Mouse (Mus musculus) right cerebral cortex, adult 2 months (tissue): ENCODE measurements around the gene Zfp617.
"Not testable (repeated sequence)": the region's sequence is repeated elsewhere in the genome, so short reads cannot be mapped to it uniquely, and the experiment has no call there.

Experiments used
- DNase-seq, 2 experiments: peaks; one replicate each; pipeline ENCODE4 v3.0.0; 2021 to 2022; ENCODE audit warnings: low spot score in 2 of 2

Zfp617 gene

DNA sequence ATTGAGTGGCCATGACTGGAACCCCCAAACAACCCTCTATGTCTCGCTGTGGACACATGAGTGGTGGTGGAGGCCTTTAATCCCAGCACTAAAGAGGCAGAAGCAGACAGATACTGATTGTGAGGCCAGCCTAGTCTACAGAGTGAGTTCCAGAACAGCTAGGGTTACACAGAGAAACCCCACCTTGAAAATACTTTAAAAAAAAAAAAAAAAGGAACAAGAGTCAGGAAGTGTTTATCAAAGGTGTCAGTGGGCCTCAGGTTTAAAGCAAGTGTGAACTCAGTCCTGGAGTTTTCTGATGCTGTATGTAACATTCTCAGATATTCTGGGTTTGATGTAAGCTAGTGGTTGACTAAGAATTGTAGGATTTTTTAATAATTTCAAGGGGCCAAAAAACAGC lies 44.1 kb downstream of the Zfp617 start:
- DNase-seq = no peak

DNA sequence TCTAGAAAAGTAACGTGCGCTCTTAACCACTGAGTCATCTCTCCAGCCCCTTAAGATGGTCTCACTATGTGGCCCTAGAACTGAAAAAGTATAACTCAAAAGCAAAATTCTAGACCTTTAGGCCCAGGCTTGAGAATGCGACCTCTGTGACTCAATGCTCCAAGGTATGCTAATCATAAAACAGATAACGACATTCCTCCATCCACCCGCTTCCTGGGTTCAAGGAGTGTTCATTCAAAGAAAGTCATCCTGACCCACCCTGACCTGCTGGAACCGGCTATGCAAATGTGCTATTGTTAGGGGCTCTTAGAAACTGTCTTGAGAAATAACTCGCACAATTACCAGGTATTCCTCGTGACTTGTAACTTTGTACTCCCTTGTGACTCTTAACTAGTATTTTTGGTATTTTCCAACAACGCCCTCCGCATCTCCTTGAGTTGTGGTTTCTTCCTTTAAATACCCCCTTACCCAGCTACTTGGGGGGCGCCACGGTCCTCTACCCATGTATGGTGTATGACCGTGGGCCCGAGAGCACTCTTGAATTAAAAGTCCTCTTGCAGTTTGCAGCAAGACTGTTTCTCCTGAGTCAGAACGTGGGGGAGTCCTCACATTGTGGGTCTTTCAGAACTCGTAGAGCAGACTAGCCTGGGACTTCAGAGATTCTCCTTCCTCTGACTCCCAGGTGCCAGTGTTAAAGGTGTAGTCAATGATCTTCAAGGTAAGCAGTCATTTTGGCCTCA lies 44.7 kb downstream of the Zfp617 start:
- DNase-seq = not testable (repeated sequence)

DNA sequence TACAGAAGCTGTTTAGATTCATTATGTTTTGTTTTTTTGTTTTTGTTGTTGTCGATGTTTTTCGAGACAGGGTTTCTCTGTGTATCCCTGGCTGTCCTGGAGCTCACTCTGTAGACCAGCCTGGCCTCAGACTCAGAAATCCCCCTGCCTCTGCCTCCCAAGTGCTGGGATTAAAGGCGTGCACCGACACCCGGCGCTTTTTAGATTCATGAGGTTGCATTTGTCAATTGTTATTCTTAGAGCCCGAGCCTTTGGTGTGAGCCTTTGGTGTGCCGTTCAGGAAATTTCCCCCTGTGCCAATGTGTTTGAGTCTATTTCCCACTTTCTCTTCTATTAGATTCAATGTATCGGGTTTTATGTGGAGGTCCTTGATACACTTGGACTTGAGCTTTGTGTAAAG lies 46.2 kb downstream of the Zfp617 start:
- DNase-seq = no peak

DNA sequence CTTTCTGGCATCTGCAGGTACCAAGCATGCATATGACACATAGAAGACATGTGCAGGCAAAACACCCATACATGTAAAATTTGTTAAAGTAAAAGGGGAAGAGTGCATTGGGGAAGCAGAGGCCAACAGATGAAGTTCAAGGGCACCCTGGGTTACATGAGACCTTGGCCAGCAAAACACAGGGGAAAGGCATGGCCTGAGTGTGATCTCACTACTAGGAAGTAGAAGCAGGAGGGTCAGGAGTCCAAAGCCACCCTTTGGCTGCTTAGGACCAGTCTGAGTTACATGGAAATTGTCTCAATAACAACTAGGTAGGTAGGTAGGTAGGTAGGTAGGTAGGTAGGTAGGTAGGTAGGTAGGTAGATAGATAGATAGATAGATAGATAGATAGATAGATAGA lies 52.0 kb downstream of the Zfp617 start:
- no peak for DNase-seq

DNA sequence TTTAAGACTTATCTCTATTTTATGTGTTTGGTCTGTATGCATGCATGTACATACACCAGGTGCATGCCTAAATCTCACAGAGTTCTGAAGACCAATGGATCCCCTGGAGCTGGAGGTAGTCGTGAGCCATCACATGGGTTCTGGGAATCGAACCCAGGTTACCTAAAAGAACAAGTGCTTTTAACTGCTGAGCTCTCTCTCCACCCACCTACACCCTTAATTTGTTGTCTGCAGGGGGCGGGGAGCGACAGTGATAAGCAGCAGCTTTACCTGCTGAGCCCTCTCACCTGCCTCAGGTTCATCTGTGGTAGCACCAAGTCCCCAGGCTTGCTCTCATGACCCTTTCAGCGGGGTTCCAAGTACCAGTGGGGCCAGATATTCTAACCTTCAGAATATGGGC lies 53.4 kb downstream of the Zfp617 start:
- DNase-seq = no peak

DNA sequence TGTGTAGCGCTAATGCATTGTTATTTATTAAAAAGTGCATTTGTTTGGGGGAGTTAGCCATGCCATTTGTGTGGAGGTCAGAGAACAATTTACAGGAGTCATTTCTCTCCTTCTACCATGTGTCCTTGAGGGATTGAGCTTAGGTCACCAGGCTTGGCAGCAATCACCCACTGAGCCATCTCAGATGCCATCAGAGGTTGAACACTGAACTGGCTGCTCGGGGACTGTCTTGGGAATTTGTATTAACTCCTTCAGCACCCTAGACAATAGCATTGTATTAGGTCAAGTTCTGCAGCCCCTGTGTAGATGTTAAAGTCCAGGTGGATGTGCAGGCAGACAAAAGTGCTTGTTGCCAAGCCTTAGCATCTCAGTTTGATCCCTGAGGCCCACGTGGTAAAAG lies 55.6 kb downstream of the Zfp617 start:
- no peak for DNase-seq

DNA sequence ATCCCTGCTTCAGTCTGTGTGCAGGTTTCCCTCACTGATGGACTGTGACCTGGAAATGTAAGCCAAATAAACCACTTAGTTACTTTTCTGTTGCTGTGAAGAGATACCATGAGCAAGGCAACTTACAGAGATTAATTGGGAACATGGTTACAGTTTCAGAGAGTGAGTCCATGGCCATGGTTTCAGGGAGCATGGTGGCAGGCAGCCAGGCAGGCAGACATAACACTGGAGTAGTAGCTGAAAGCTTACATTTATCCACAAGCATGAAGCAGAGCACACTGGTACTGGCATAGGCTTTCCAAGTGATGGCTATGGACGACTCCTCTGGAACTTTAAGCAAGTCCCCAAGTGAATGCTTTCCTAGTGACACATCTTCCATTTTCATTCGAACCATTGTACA lies 56.7 kb downstream of the Zfp617 start:
- DNase-seq = no peak

DNA sequence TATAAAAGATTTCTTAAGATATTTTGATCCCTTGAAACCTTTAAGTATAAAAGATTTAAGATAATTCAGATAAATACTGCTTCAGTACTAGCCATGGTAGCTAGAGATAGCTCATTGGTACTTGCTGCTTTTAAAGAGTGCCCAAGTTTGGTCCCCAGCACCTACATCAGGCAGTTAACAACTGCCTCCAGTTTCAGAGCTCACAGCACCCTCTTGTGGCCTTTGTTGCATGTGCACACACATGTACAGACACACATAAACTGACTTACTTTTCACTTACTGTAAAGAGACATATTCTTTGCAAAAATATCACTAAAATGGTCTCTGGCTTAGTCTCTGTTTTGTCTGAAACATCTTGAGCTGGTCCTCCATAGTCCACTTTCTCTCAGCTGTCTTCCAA lies 58.0 kb downstream of the Zfp617 start:
- no peak for DNase-seq

DNA sequence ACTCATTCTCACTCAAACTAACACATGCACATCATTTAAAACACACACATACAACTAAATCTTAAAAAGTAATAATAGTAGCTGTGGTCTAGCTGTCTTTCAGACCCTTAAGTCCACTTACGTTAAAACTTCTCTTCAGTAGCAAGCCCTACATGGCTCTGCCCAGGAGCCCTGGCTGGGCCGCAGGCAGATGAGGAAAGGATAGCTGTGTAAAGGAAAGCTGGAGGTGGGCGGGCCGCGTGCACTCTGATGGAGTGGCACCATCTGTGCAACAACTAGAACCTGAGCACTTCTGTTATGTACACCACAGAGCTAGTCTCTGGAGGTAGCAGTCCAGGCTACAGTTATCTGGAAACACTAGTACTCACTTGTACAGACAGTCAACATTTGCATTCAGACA lies 58.8 kb downstream of the Zfp617 start:
- DNase-seq = no peak

DNA sequence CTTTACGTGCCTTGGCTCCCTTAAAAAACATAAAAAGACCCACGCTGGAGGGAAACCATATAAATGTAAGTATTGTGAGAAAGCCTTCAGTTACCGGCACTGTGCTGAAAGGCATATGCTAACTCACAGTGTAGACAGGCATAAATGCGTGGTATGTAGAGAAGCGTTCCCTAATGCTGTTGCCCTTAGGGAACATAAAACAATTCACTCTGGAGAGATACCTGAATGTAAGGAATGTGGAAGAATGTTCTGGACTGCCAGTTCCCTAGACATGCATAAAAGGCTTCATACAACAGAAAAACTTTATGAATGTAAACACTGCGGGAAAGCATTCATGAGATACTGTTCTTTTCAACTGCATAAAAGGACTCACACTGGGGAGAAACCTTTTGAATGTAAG lies 59.7 kb downstream of the Zfp617 start:
- DNase-seq = no peak

DNA sequence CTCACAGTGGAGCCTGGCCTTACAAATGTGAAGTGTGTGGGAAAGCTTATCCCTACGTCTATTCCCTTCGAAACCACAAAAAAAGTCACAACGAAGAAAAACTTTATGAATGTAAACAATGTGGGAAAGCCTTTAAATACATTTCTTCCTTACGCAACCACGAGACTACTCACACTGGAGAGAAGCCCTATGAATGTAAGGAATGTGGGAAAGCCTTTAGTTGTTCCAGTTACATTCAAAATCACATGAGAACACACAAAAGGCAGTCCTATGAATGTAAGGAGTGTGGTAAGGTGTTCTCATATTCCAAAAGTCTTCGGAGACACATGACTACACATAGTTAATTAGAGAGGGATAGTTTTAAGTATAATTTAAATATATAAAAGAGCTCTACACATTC lies 60.2 kb downstream of the Zfp617 start:
- no peak for DNase-seq

DNA sequence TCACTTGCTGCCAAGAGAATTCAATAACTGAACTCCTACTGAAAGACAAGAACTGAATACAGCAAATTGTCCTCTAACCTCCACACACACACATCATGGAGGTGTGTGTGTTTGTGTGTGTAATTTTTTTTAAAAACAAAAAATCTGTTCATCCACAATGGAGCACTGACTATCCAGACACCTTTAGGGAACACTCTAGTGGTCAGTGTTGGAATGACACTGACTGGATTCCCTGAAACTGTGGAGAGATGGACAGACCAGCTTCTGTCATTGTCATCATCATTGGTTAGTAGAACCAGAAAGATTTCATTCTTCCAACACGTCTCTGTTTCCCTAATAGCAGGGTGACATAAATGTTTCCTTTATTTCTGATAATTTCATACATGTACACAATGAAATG lies 63.5 kb downstream of the Zfp617 start:
- DNase-seq = no peak

DNA sequence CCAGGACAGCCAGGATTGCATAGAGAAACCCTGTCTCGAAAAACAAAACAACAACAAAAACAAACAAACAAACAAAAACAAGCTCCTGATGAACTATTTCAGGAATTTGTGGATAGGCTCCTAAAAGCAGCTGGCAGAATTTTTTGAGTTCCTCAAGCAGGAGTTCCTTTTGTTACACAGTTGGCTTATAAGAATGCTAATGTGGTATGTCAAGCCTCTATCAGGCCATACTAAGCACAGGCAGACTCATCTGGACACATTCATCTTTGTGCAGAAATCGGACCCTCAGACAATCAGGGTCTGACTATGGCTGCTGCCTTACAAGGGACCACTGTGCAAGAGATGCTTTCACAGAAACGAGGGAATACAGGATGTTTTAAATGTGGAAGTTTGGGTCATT lies 65.8 kb downstream of the Zfp617 start:
- DNase-seq = no peak

DNA sequence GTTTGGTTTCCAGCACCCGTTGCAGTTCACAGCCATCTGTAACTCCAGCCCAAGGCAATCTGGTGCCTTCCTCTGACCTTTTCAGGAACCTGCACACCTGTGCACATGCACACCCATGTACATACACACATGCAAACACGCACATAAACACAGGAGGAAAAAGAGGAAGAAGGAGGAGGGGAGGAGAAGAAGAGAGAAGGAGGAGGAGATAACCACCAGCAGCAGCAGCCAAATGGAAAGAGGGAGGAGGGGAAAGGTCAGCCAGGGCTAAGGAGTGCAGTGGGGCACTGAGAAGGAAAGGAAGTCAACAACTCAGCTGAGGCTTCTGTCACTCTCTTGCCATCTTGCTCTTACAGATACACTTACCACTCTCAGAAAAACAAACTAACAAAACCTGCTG lies 72.6 kb downstream of the Zfp617 start:
- DNase-seq = no peak

DNA sequence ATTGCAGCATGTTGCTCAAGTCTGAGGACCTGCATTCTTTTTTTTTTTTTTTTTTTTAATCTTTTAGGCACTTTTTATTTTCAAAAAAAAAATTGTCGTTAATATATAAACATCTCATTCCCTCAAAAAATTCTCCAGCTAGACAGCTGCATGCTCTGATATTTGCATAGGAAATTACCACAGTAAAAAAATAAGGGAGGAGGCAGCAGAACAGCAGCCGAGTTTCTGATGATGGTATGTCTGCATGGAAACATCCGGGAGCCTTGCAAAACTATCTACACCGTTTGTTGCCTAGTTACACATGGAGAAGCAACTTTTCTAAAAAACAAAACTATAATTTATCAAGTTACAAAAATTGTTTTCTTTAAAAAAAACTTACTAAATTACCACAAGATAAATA lies 73.0 kb downstream of the Zfp617 start:
- DNase-seq = no peak
